Comparison of ENCODE assay signal across 16 mouse cellular contexts in the genomic region with DNA sequence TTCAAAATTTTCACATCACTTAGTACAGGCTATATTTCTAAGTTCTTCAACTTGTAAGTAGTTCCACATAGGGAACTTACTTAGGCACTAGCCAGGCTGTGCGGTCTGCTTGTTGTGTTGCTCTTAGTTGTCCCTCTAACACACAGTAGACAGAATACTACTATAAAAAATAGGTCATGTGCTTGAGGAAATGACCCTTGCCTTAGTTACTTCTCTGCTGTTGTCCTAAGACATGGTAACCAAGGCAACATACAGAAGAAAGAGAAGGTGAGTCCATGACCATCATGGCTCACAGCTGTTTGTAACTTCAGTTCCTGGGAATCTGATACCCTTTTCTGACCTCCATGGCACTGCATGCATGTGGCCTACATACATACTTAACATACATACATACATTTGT.
"Had no signal": no experiment of that assay in that cellular context is flagged by ENCODE, and none has a peak within 500 bp of the region (broad histone marks: within the 10 kb centered on the region; RNA-seq: fewer than 3 reads in every experiment).

No protein-coding gene starts in this region.

- H3K27ac ChIP-seq: lung, embryonic 15.5 days; macrophage; midbrain, embryonic 13.5 days; midbrain, embryonic 15.5 days; neural tube, embryonic 12.5 days; stomach, embryonic 15.5 days had no signal

- H3K27me3 ChIP-seq: lung, embryonic 15.5 days; megakaryocyte, embryonic 14.5 days; midbrain, embryonic 13.5 days; midbrain, embryonic 15.5 days; neural tube, embryonic 12.5 days; stomach, embryonic 15.5 days had no signal

- H3K4me2 ChIP-seq: lung, embryonic 15.5 days; midbrain, embryonic 11.5 days; midbrain, embryonic 13.5 days; midbrain, embryonic 15.5 days; neural tube, embryonic 12.5 days; stomach, embryonic 15.5 days had no signal

- H3K9ac ChIP-seq: lung, embryonic 15.5 days; midbrain, embryonic 13.5 days; midbrain, embryonic 15.5 days; neural tube, embryonic 12.5 days; stomach, embryonic 15.5 days had no signal

- H3K4me1 ChIP-seq: lung, embryonic 15.5 days; midbrain, embryonic 13.5 days; midbrain, embryonic 15.5 days; neural tube, embryonic 12.5 days; stomach, embryonic 15.5 days had no signal

- DNase-seq: lung, adult 2 months; lung, postnatal 14 days; lung, postnatal 36 days; right cerebral cortex, postnatal 14 days; thymus, adult 18-20 months; thymus, postnatal 14 days; thymus, postnatal 36 days had no signal

- H3K4me3 ChIP-seq: lung, embryonic 15.5 days; megakaryocyte, embryonic 14.5 days; midbrain, embryonic 13.5 days; midbrain, embryonic 15.5 days; neural tube, embryonic 12.5 days; stomach, embryonic 15.5 days had no signal

- H3K9me3 ChIP-seq: lung, embryonic 15.5 days; midbrain, embryonic 13.5 days; midbrain, embryonic 15.5 days; neural tube, embryonic 12.5 days; stomach, embryonic 15.5 days had no signal

- ATAC-seq: lung, postnatal 0 days; midbrain, embryonic 13.5 days; midbrain, embryonic 15.5 days had no signal
